Mouse (Mus musculus) bone marrow macrophage, adult 2 months (primary cell): Measurements from ENCODE around the gene Rabepk.

Experiments used
- CTCF ChIP-seq: IDR thresholded peaks from 2 replicates; pipeline ENCODE4 v1.5.1; 2012; ENCODE audit warnings: low read depth, mild to moderate bottlenecking, low read length, moderate library complexity
- POLR2A ChIP-seq: IDR thresholded peaks from 2 replicates; pipeline ENCODE4 v1.6.1; 2012; ENCODE audit warnings: mild to moderate bottlenecking, low read depth, low read length, borderline replicate concordance

DNA sequence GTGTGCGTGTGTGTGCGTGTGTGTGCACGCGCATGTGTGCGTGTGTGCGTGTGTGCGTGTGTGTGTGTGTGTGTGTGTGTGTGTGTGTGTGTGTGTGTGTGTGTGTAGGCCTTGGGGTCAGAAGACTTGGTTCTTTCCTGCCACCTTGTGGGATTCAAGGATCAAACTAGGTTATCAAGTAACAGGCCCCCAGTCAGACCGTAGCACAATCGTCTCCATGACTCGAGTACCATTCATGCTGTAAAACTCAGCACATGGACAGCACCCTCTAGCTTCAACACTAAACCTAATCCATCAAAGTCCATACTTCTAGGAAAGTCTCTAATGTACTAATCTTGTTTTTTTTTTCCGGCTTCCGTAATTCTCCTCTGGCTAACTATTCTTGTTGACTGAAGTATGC, 34.9 kb downstream of the Rabepk start:
- TF ChIP-seq CTCF = no peak
- TF ChIP-seq POLR2A = no peak
